Mouse (Mus musculus) inflammation-experienced regulatory T-cells, adult 16 weeks (primary cell): ENCODE results near the gene Mrpl37. TPM values are rescaled to one million over a fixed set of nuclear protein-coding genes. Genes with fewer than 3 reads are reported as not detected.

Source experiments
- polyA plus RNA-seq: library from polyadenylated mRNA; unstranded; fragments of 100-300 nt; shearing (Covaris generic); gene quantifications from one replicate; pipeline ENCODE4 v1.2.1, GENCODE M21; 2017

The Mrpl37 gene
- 75.7 TPM for polyA plus RNA-seq

DNA sequence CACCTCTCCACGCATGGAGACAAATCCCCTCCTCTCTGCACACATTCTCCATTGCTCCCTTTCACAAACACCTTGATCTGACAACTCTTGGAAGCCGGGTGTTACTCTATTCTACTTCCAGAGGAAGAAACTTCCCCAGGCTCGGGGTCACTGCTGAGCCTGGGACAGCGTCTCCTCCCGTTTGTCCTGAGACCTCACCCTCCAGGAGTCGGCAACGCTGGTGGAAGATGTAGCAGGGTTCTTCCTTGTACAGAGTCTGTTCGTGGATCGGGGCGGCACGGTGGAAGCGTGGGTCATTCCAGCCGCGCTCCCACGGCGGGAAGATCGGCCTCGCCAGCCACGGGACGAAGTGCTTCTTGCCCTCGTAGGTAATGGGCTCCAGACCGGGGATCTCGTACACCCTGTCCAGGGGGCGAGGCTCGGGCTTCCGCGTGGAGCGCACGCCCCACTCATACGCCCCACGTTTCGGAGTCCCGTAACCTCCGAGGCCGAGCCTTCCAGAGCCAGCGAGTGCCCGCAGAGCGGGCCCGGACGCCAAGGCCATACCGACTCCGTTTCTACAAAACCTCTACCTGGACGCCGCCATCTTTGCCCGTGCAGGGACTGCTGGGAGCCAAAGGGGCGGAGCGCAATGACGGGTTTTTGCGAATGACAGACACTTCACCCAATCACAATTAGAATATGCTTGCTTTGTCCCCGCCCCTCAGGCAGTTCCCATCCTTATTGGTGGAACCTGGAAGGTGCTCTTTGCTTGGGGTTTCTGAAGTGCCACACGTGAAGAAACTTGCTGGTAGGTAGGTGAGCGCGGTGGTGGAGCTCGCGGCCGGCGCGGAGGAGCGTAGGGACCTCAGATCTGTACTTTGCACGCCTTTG, at the start of gene Mrpl37, which contains the start of gene Cyb5rl:
Gene Mrpl37 (minus strand): TSS at position 617 of the 873 bp plus-strand sequence.
Gene Cyb5rl (plus strand): TSS at position 737 of the 873 bp plus-strand sequence.

DNA sequence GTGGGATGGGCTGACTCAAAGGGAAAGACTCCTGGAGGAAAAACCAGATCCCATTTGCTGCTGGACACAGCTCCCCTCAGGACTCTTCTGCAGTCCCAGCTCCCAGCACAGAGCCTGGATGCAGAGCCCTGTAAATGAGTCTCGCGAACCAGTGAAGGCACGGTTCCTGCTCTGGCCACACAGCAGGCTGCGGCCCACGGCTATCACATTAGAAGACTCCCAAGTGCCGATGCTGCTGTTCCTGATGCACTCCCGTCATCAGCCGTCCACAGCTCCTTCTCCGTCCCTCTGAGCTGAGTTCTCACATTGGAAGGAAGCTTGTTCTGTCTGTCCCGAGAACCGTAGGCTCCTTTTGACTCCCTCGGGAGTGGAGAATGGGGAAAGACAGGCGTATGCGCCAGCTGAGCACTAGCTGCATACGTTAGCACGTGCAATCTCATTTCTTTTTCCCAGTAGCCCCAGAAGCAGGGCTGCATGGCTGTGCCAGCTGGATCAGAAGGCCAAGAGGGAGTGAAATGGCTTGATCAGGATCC, 30.2 kb upstream of the Mrpl37 start, which contains the start of gene Cdcp2:
Gene Cdcp2 (plus strand): TSS at position 51 of the 533 bp plus-strand sequence.

Other genes starting within 250 kb of the Mrpl37 start
- gene Ssbp3, start 156.2 kb downstream of the Mrpl37 start, polyA plus RNA-seq, result 23.0 TPM
- gene Cyb5rl, start 120 bp upstream of the Mrpl37 start, polyA plus RNA-seq, result 12.5 TPM
- gene Cdcp2, start 30.0 kb upstream of the Mrpl37 start, polyA plus RNA-seq, result not detected
- gene Tmem59, start 111.5 kb upstream of the Mrpl37 start, polyA plus RNA-seq, result 496 TPM
- gene Tceanc2, start 112.2 kb upstream of the Mrpl37 start, polyA plus RNA-seq, result 24.7 TPM
- 0.27 TPM for gene Ldlrad1, start 142.3 kb upstream of the Mrpl37 start, polyA plus RNA-seq
- gene Lrrc42, start 186.7 kb upstream of the Mrpl37 start, polyA plus RNA-seq, result 27.6 TPM
- gene Hspb11, start 186.7 kb upstream of the Mrpl37 start, polyA plus RNA-seq, result 22.3 TPM
- not detected for gene Dio1, start 240.3 kb upstream of the Mrpl37 start, polyA plus RNA-seq
- 112 TPM for gene Yipf1, start 247.5 kb upstream of the Mrpl37 start, polyA plus RNA-seq